Mouse (Mus musculus): ENCODE data around the gene Scaf1.

Gene Scaf1

GRCm38 (mm10) chr7:45014096-45014451, 2.1 kb downstream of the Scaf1 start:
- WGBS = 93% methylated on average over 3 of the region's 3 CpGs

- 92% methylated on average over 16 of the region's 16 CpGs for WGBS
Observed at GRCm38 (mm10) chr7:45013366-45014095, 2.6 kb downstream of the Scaf1 start.

- WGBS = 79% methylated on average over 4 of the region's 4 CpGs
Observed at GRCm38 (mm10) chr7:45012824-45013223, 3.3 kb downstream of the Scaf1 start.

- 98% methylated on average over 6 of the region's 6 CpGs for WGBS
Observed at GRCm38 (mm10) chr7:45012011-45012410, 4.2 kb downstream of the Scaf1 start.

- WGBS = 94% methylated on average over 19 of the region's 19 CpGs
Observed at GRCm38 (mm10) chr7:45008411-45008810, 7.8 kb downstream of the Scaf1 start.

GRCm38 (mm10) chr7:45007846-45008245, 8.3 kb downstream of the Scaf1 start:
- WGBS = 96% methylated on average over 30 of the region's 30 CpGs

- 94% methylated on average over 29 of the region's 29 CpGs for WGBS
Observed at GRCm38 (mm10) chr7:45007141-45007540, 9.0 kb downstream of the Scaf1 start.

GRCm38 (mm10) chr7:45006503-45006902, 9.7 kb downstream of the Scaf1 start:
- 93% methylated on average over 12 of the region's 12 CpGs for WGBS

GRCm38 (mm10) chr7:45005321-45005992, 10.7 kb downstream of the Scaf1 start:
- WGBS = 88% methylated on average over 6 of the region's 6 CpGs

GRCm38 (mm10) chr7:45004546-45004945, 11.6 kb downstream of the Scaf1 start:
- WGBS = 63% methylated on average over 3 of the region's 3 CpGs

GRCm38 (mm10) chr7:45002440-45002839, 13.7 kb downstream of the Scaf1 start:
- WGBS = 57% methylated on average over 7 of the region's 7 CpGs

GRCm38 (mm10) chr7:45000539-45001114, 15.5 kb downstream of the Scaf1 start:
- 64% methylated on average over 21 of the region's 21 CpGs for WGBS

- WGBS = 52% methylated on average over 11 of the region's 11 CpGs
Observed at GRCm38 (mm10) chr7:44999753-45000152, 16.4 kb downstream of the Scaf1 start.

GRCm38 (mm10) chr7:44998501-44998955, 17.6 kb downstream of the Scaf1 start, which contains the start of gene Bcl2l12:
Gene Bcl2l12, minus strand, starts transcription at chr7:44998712.
- WGBS = 2% methylated on average over 18 of the region's 18 CpGs

- WGBS = 3% methylated on average over 15 of the region's 15 CpGs
Observed at GRCm38 (mm10) chr7:44997940-44998428, 18.2 kb downstream of the Scaf1 start.

- WGBS = under 1% methylated on average over 43 of the region's 43 CpGs
Observed at GRCm38 (mm10) chr7:44997231-44997939, 18.8 kb downstream of the Scaf1 start, which contains the start of gene Irf3. Gene Irf3, plus strand, starts transcription at chr7:44997648.

- 16% methylated on average over 10 of the region's 10 CpGs for WGBS
Observed at GRCm38 (mm10) chr7:44996672-44997071, 19.5 kb downstream of the Scaf1 start.

- under 1% methylated on average over 29 of the region's 29 CpGs for whole genome bisulfite sequencing
Observed at GRCm38 (mm10) chr7:44986879-44987718, 29.1 kb downstream of the Scaf1 start.

GRCm38 (mm10) chr7:44986192-44986878, 29.8 kb downstream of the Scaf1 start, which contains the start of gene Prmt1:
Gene Prmt1, minus strand, starts transcription at chr7:44986568.
- 2% methylated on average over 42 of the region's 42 CpGs for WGBS

GRCm38 (mm10) chr7:44985595-44986191, 30.5 kb downstream of the Scaf1 start:
- WGBS = under 1% methylated on average over 44 of the region's 45 CpGs
